Mouse (Mus musculus) megakaryocyte, adult 5-6 weeks (primary cell): Measurements from ENCODE around the gene Skil. TPM values are rescaled to one million over a fixed set of nuclear protein-coding genes. Genes with fewer than 3 reads are reported as not detected.

Experiments
- total RNA-seq, 2 experiments: library from RNA; stranded (forward) in 1 of 2; stranded (reverse) in 1 of 2; fragments of 153-499, 151-499 nt in 1 of 2; fragments of 221-1000, 200-1000 nt in 1 of 2; gene quantifications; 2 replicates each; pipeline versions ENCODE4 v1.2.3 to v1.2.4; 2015 to 2017

Gene Skil
- total RNA-seq, 2 experiments from 2014 or later = 21.8 to 32.5 TPM

Other genes with a start within 250 kb of the Skil start
- gene Gpr160, start 239.1 kb upstream of the Skil start, total RNA-seq (2015) = 93.1 and 109 TPM in 2 replicates
- 59.0 and 73.8 TPM in 2 replicates for gene Gpr160, start 239.1 kb upstream of the Skil start, total RNA-seq (2017)
- 31.0 and 31.1 TPM in 2 replicates for gene Phc3, start 125.6 kb upstream of the Skil start, total RNA-seq (2015)
- 17.3 and 20.4 TPM in 2 replicates for gene Phc3, start 125.6 kb upstream of the Skil start, total RNA-seq (2017)
- gene Prkci, start 99.3 kb upstream of the Skil start, total RNA-seq (2015) = 18.8 and 19.9 TPM in 2 replicates
- gene Prkci, start 99.3 kb upstream of the Skil start, total RNA-seq (2017) = 12.4 and 14.7 TPM in 2 replicates
- gene Cldn11, start 54.9 kb downstream of the Skil start, total RNA-seq (2015) = not detected in 2 replicates
- not detected in 2 replicates for gene Cldn11, start 54.9 kb downstream of the Skil start, total RNA-seq (2017)
- gene Slc7a14, start 215.3 kb downstream of the Skil start, total RNA-seq (2015) = 0.02 TPM in 1 of 2 replicates, not detected in the other
- gene Slc7a14, start 215.3 kb downstream of the Skil start, total RNA-seq (2017) = under 0.01 TPM in 1 of 2 replicates, not detected in the other